11 mouse cellular contexts compared by ENCODE assay signal in the genomic region with DNA sequence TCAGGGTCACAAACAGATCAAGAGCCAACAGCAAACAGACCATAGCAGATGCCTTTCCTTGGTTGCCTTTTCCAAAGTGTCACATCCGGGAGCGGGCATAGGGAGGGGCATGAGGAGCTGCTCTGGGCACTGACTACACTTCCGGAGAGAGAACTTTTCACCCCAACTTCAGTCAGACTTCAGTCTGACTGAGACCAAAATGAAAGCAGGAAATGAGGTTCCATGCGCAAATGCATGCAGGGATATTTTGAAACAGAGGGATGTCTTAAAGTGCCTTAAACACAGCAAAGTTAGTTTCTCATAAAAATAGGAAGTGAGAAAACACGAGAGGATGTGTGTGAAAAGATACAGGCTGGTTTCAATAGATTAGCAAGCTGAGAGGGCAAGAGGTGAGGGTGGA.
DNase-seq lines count a peak whose midpoint lies in the region; ATAC-seq and TF ChIP-seq lines count a peak whose summit lies in the region.
"Had no signal": no experiment of that assay in that cellular context is flagged by ENCODE, and none has a peak within 500 bp of the region (broad histone marks: within the 10 kb centered on the region; RNA-seq: fewer than 3 reads in every experiment).

No protein-coding gene starts in this region.

- TF ChIP-seq POLR2A in lung, adult 2 months (IDR thresholded peaks at IDR 0.05; ENCODE audit: borderline replicate concordance, extremely low read depth, low read depth, low read length) = no peak

- H3K4me3 ChIP-seq in lung, adult 2 months (replicated peaks; ENCODE audit: extremely low read depth, low read depth, low read length) = no peak overlapping the region
- H3K4me3 ChIP-seq: embryonic facial prominence, embryonic 12.5 days; hindbrain, embryonic 12.5 days; midbrain, embryonic 12.5 days had no signal

- H3K4me1 ChIP-seq in lung, adult 2 months (ENCODE audit: control insufficient read depth, insufficient read depth, low read length) = peaks cover 8% of the 10 kb centered on the region
- H3K4me1 ChIP-seq: hindbrain, embryonic 12.5 days had no signal

- peak; percentile 47 to 66 for DNase-seq in lung, adult 18-20 months
- DNase-seq in lung, adult 2 months = no peak
- DNase-seq in kidney, adult 18-20 months = peak; percentile 14
- peak; percentile 69 for DNase-seq in lung, postnatal 25 days (ENCODE audit: low spot score)
- peak; percentile 55 for DNase-seq in thymus, postnatal 25 days
- DNase-seq in embryo, embryonic 11 days = no peak
- no peak for DNase-seq in cerebellum, adult 9-11 months

- ATAC-seq in erythroid progenitor cell, adult 5-6 weeks (replicated peaks; ENCODE audit: low FRiP score, poor library complexity, severe bottlenecking) = no peak

- WGBS in lung, adult 2 months = 23% methylated on average over 5 of the region's 5 CpGs

- TF ChIP-seq CTCF in lung, adult 2 months (IDR thresholded peaks at IDR 0.05; ENCODE audit: insufficient read depth, low read length) = no peak

Comparison
In these comparisons a context has a peak if more than half of its experiments do, and no peak if none do; other contexts are left out.
1. DNase-seq: peak in lung, adult 18-20 months (2 of 2), kidney, adult 18-20 months (single experiment), lung, postnatal 25 days (single experiment) and thymus, postnatal 25 days (single experiment); none in lung, adult 2 months (single experiment), embryo, embryonic 11 days (single experiment) and cerebellum, adult 9-11 months (single experiment).